ENCODE assay signal across 8 mouse cellular contexts in genomic region chr10:116017845-116018479, GRCm38 (mm10). TPM values are rescaled to one million over a fixed set of nuclear protein-coding genes. Genes with fewer than 3 reads are reported as not detected.
A peak's percentile ranks its signal among the peaks of the same experiment; 100 is the strongest.
DNase-seq lines count a peak whose midpoint lies in the region; ATAC-seq and TF ChIP-seq lines count a peak whose summit lies in the region.

TSS of gene Ptprr (plus strand) at chr10:116018213.

- under 1% methylated on average over 19 of the region's 19 CpGs for WGBS in cerebellum, adult 2 months
- WGBS in forebrain, postnatal 0 days, result under 1% methylated on average over 19 of the region's 19 CpGs

- H3K9me3 ChIP-seq in forebrain, postnatal 0 days (ENCODE audit: low read length), result no peaks in the 10 kb centered on the region

- H3K4me1 ChIP-seq in cerebellum, adult 2 months (ENCODE audit: control insufficient read depth, insufficient read depth, low read length), result no peaks in the 10 kb centered on the region; the same call in 1 of the 2 replicates
- H3K4me1 ChIP-seq in forebrain, postnatal 0 days (ENCODE audit: insufficient read depth), result no peaks in the 10 kb centered on the region

- peak within 1 kb of the TSS; percentile 94 for H3K4me3 ChIP-seq in cerebellum, adult 2 months (replicated peaks; ENCODE audit: insufficient read depth, low read depth, low read length)
- peak within 1 kb of the TSS; percentile 63 for H3K4me3 ChIP-seq in forebrain, postnatal 0 days (ENCODE audit: low read depth, low read length)

- H3K4me2 ChIP-seq in forebrain, postnatal 0 days (ENCODE audit: low read depth), result peak within 1 kb of the TSS; percentile 75

- no peaks in the 10 kb centered on the region for H3K36me3 ChIP-seq in forebrain, postnatal 0 days (ENCODE audit: insufficient read depth)

- TF ChIP-seq POLR2A in cerebellum, adult 2 months (IDR thresholded peaks at IDR 0.05; ENCODE audit: borderline replicate concordance, insufficient read depth, low read length), result peak; percentile 80

- peak; percentile 96 for ATAC-seq in forebrain, postnatal 0 days

- peak within 1 kb of the TSS; percentile 72 for H3K9ac ChIP-seq in forebrain, postnatal 0 days

- H3K27me3 ChIP-seq in cerebellum, adult 2 months (ENCODE audit: control insufficient read depth, insufficient read depth, low read length), result no peaks in the 10 kb centered on the region
- no peaks in the 10 kb centered on the region for H3K27me3 ChIP-seq in forebrain, postnatal 0 days (ENCODE audit: insufficient read depth, low read length)

- peak; percentile 64 for TF ChIP-seq CTCF in cerebellum, adult 2 months (IDR thresholded peaks at IDR 0.05; ENCODE audit: borderline replicate concordance, insufficient read depth, low read depth, low read length)
- TF ChIP-seq CTCF in forebrain, postnatal 0 days (IDR thresholded peaks at IDR 0.05; ENCODE audit: low read depth), result peak; percentile 70

- H3K27ac ChIP-seq in cerebellum, adult 2 months (ENCODE audit: insufficient read depth, low read length), result peak within 1 kb of the TSS; percentile 95
- H3K27ac ChIP-seq in forebrain, postnatal 0 days (ENCODE audit: low read depth, low read length), result peak within 1 kb of the TSS; percentile 87

- DNase-seq in NIH3T3 (ENCODE audit: low read depth), result peak; percentile 44
- DNase-seq in cerebellum, adult 2 months, result peak; percentile 94 to 96
- peak; percentile 93 for DNase-seq in forebrain, postnatal 0 days
- peak; percentile 58 for DNase-seq in hindlimb bud, embryonic 11.5 days (ENCODE audit: extremely low spot score, low read depth, low spot score)
- peak; percentile 79 to 91 for DNase-seq in left cerebral cortex, adult 18-20 months (ENCODE audit: low spot score in 2 of 2)
- peak; percentile 19 for DNase-seq in lung, postnatal 14 days
- peak; percentile 92 for DNase-seq in right cerebral cortex, adult 18-20 months
- no peak for DNase-seq in spleen, adult 18-20 months

RNA-seq across cellular contexts. Expression of gene Ptprr, which starts in this region (rescaled TPM):
- 59.4 and 67.1 TPM in 2 replicates for polyA plus RNA-seq in cerebellum, adult 2 months (2012; rRNA removed)
- 19.3 and 19.6 TPM in 2 replicates for total RNA-seq in forebrain, postnatal 0 days (2014; rRNA removed)
- polyA plus RNA-seq in forebrain, postnatal 0 days (2015; fragmentation: Nextera tagmentation; extraction: Ambion mirVana), result 17.2 and 21.3 TPM in 2 replicates
- 10 to 100 TPM; 17.0 to 18.5 TPM for total RNA-seq in left cerebral cortex, adult 18-20 months (2021)

Comparison
In these comparisons a context has a peak if more than half of its experiments do, and no peak if none do; other contexts are left out.
1. DNase-seq: peak in NIH3T3 (single experiment), cerebellum, adult 2 months (2 of 2), forebrain, postnatal 0 days (single experiment), hindlimb bud, embryonic 11.5 days (single experiment), left cerebral cortex, adult 18-20 months (2 of 2), lung, postnatal 14 days (single experiment) and right cerebral cortex, adult 18-20 months (single experiment); none in spleen, adult 18-20 months (0 of 2).